Mouse (Mus musculus): ENCODE results near the gene Col16a1.

DNA sequence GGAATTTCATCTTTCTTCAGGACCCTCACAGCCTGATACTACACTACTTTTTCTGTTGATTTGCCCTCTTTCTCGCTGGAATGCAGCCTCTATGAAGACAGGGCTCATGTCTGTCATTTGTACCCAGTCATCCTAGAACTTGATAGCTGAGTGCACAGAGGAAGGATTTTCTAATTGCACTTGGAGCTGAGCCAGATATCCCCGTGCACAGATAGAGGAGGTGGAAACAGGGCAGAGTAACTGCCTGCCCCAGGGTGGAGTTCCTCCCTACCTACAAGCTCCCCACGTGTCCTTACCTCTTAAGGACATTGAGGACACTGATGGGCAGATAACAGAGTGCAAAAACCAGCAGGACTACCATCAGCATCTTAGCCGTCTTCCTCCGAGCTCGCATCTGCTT is 85.8 kb downstream of the Col16a1 start:
- no peak for TF ChIP-seq CTCF (IDR thresholded peaks at IDR 0.05; ENCODE audit: low read depth, low read length)
- TF ChIP-seq POLR2A (IDR thresholded peaks at IDR 0.05; ENCODE audit: insufficient read depth, low read length), result no peak
- no peak for TF ChIP-seq EP300 (IDR thresholded peaks at IDR 0.05; ENCODE audit: insufficient read depth, low read depth, low read length)
